Mouse (Mus musculus) ES-E14 (cell line): ENCODE measurements around the gene Eif3a.

Experiments used
- HCFC1 ChIP-seq: IDR thresholded peaks from 2 replicates; pipeline ENCODE4 v1.6.1; 2012; ENCODE audit warnings: low read length, inconsistent platforms, borderline replicate concordance; ENCODE audit not compliant: insufficient read depth
- MAFK ChIP-seq: IDR thresholded peaks from 2 replicates; pipeline ENCODE4 v1.6.1; 2014; ENCODE audit warnings: mild to moderate bottlenecking, low read depth, low read length, inconsistent platforms; ENCODE audit not compliant: insufficient read depth

DNA sequence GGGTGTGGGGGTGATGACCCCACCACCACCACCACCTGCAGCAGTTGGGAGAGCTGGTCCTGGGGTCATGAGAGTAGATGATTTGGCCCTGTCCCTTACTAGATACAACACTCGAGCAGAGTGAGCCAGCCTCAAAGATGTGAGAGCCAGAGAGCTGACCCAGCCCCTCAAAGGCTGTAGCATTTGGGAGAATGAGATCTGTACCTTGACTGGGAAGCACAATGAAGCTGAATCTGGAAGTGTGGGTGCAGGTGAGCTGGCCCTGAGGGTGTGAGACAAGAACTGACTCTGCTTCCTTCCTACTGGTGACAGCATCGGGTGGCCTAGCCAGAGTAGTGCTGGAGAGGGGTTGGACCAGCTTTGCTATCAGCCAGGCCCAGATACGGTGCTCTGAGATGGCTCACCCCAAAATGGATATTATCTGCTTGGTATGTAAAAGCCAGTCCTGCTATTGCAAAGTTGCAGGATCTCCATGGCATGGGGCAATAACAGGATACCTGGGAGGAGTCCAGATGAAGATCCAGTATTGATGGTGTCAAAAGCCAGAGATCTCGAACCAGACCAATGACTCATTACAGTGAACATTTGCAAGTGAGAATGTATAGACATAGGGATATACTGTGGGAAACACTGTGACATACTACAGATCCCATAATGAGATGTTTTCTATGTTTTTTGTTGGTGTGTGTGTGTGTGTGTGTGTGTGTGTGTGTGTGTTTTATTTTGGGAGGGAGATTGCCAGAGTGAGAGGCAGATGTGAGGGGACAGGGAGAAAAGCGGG lies 46.5 kb downstream of the Eif3a start:
- no peak for TF ChIP-seq HCFC1
- no peak for TF ChIP-seq MAFK
